Mouse (Mus musculus): ENCODE results near the gene Plcd3. TPM values are rescaled to one million over a fixed set of nuclear protein-coding genes. Genes with fewer than 3 reads are reported as not detected.

The Plcd3 gene
- polyA plus RNA-seq, 1 experiment from 2014 or later = 3.7 TPM

GRCm38 (mm10) chr11:103142441-103143182, 41.2 kb upstream of the Plcd3 start:
- 25% methylated on average over 7 of the region's 8 CpGs for WGBS
- Histone ChIP-seq H3K4me1 (ENCODE audit: insufficient read depth, low read depth, low read length) (peaks cover 18% of the 10 kb centered on the region; the same call in 1 of the 2 replicates), H3K36me3 (ENCODE audit: insufficient read depth, low read length) (no peaks in the 10 kb centered on the region; the same call in 1 of the 2 replicates), H3K27ac (ENCODE audit: low read length) (peak overlapping the region; percentile 86), H3K4me3 (ENCODE audit: low read depth, low read length) (no peak overlapping the region), H3K27me3 (replicated peaks; ENCODE audit: insufficient read depth, low read length) (no peaks in the 10 kb centered on the region), H3K4me2 (replicated peaks; ENCODE audit: low read depth, low read length) (peak overlapping the region; percentile 36), H3K9ac (replicated peaks; ENCODE audit: low read depth) (peak overlapping the region; percentile 19; the same call in 1 of the 2 replicates), H3K9me3 (ENCODE audit: low read length) (no peaks in the 10 kb centered on the region)
- DNase-seq (ENCODE audit: low spot score) = peak; percentile 83
- peak; percentile 75 for ATAC-seq
- TF ChIP-seq EP300 (IDR thresholded peaks at IDR 0.05) = peak; percentile 21; the same call in 1 of the 2 replicates
- peak; percentile 51 for TF ChIP-seq CTCF (IDR thresholded peaks at IDR 0.05)

DNA sequence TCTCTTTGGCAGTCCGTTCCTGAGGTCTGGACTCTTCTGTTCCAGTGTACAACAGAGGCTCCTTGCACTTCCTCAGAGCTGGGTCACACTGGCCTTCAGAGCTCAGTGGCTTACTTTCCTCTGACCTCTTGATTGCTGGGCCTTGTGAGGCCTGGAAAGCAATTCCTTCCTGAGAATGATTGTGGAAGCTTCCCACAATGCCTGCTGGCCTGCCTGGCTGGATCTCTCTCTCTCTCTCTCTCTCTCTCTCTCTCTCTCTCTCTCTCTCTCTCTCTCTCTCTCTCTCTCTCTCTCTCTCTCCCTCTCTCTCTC, 40.4 kb upstream of the Plcd3 start:
- WGBS = 20% methylated on average over 1 of the region's 1 CpGs
- DNase-seq (ENCODE audit: low spot score) (peak; percentile 33), ATAC-seq (peak; percentile 19; the same call in 1 of the 2 replicates)
- peak overlapping the region; percentile 86 for H3K27ac ChIP-seq (ENCODE audit: low read length)
- H3K9ac ChIP-seq (replicated peaks; ENCODE audit: low read depth) = no peak overlapping the region
- no peak for TF ChIP-seq CTCF (IDR thresholded peaks at IDR 0.05)
- no peak for TF ChIP-seq EP300 (IDR thresholded peaks at IDR 0.05)
- no peaks in the 10 kb centered on the region for H3K9me3 ChIP-seq (ENCODE audit: low read length)
- no peak overlapping the region for H3K4me3 ChIP-seq (ENCODE audit: low read depth, low read length)
- H3K27me3 ChIP-seq (replicated peaks; ENCODE audit: insufficient read depth, low read length) = no peaks in the 10 kb centered on the region
- H3K4me1 ChIP-seq (ENCODE audit: insufficient read depth, low read depth, low read length) = peaks cover 18% of the 10 kb centered on the region; the same call in 1 of the 2 replicates
- H3K4me2 ChIP-seq (replicated peaks; ENCODE audit: low read depth, low read length) = peak overlapping the region; percentile 36; the same call in 1 of the 2 replicates
- H3K36me3 ChIP-seq (ENCODE audit: insufficient read depth, low read length) = no peaks in the 10 kb centered on the region; the same call in 1 of the 2 replicates

DNA sequence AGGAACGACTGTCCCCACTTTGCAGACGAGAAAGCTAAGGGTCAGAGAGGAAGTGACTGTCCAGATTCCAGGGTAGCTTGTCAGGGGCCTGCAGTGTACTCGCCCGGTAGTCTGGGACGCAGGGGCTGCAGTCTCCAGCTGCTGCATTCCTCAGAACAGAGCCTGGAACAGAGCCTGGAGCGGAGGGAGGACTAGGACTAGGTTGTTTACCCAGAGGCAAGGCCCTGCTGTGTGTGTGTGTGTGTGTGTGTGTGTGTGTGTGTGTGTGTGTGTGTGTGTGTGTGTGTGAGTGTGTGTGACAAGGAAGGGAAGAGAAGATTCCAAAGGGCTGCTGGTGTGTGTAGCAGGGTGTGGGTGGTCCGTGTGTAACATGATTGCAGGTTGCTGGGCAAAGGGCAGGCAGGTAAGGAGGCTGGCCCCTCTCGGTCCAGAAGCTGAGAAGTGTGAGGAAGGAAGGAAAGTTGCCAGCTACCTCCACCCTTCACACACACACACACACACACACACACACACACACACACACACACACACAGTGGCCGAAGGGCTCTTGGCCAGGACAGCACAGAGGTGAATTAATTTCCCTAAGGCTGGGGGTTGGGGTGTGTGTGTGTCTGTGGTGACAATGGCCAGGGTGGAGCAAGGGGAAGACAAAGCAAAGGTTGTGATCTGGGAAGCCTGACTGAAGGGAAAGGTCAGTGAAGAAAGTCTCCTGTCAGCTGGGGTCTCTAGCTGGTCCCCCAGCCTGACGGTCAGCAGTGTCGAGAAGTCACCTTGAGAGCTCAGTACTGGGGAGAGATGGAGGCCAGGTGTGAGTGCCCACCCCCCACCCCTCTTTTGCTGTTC, 39.9 kb upstream of the Plcd3 start:
- H3K27ac ChIP-seq (ENCODE audit: low read length) = peak overlapping the region; percentile 86
- no peak overlapping the region for H3K4me3 ChIP-seq (ENCODE audit: low read depth, low read length)
- H3K9ac ChIP-seq (replicated peaks; ENCODE audit: low read depth) = no peak overlapping the region
- TF ChIP-seq EP300 (IDR thresholded peaks at IDR 0.05) (0 out of 2 replicates have a peak, but pooled peaks have one; percentile 6), CTCF (IDR thresholded peaks at IDR 0.05) (no peak)
- no peaks in the 10 kb centered on the region for H3K9me3 ChIP-seq (ENCODE audit: low read length)
- ATAC-seq (peak; percentile 70), DNase-seq (ENCODE audit: low spot score) (peak; percentile 86)
- no peaks in the 10 kb centered on the region for H3K27me3 ChIP-seq (replicated peaks; ENCODE audit: insufficient read depth, low read length)
- peaks cover 18% of the 10 kb centered on the region; the same call in 1 of the 2 replicates for H3K4me1 ChIP-seq (ENCODE audit: insufficient read depth, low read depth, low read length)
- no peaks in the 10 kb centered on the region; the same call in 1 of the 2 replicates for H3K36me3 ChIP-seq (ENCODE audit: insufficient read depth, low read length)
- no peak overlapping the region for H3K4me2 ChIP-seq (replicated peaks; ENCODE audit: low read depth, low read length)
- 13% methylated on average over 10 of the region's 11 CpGs for WGBS

DNA sequence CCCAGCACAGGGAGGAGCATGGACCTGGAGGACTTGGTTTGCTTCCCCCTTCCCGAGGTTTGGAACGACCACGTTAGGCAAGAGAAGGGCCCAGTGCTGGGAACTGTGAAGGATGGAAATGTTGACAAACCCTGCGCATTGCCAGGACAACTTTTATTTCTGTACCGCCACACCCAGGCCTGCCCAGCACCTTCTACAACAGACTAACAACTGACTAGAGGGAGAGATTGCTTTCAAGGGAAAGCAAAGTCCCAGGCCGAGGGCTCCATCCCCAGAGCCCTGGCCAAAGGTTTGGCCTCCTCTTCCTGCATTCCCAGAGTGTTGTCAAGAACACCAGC, 39.3 kb upstream of the Plcd3 start:
- no peak overlapping the region for H3K4me3 ChIP-seq (ENCODE audit: low read depth, low read length)
- H3K36me3 ChIP-seq (ENCODE audit: insufficient read depth, low read length) = no peaks in the 10 kb centered on the region; the same call in 1 of the 2 replicates
- peak; percentile 17 for ATAC-seq
- H3K4me1 ChIP-seq (ENCODE audit: insufficient read depth, low read depth, low read length) = peaks cover 18% of the 10 kb centered on the region; the same call in 1 of the 2 replicates
- WGBS = 30% methylated on average over 6 of the region's 6 CpGs
- 0 out of 2 replicates have a peak overlapping the region, but pooled peaks have one; percentile 1 for H3K9ac ChIP-seq (replicated peaks; ENCODE audit: low read depth)
- peak; percentile 58 for DNase-seq (ENCODE audit: low spot score)
- no peak for TF ChIP-seq CTCF (IDR thresholded peaks at IDR 0.05)
- no peak; the same call in 1 of the 2 replicates for TF ChIP-seq EP300 (IDR thresholded peaks at IDR 0.05)
- H3K4me2 ChIP-seq (replicated peaks; ENCODE audit: low read depth, low read length) = no peak overlapping the region
- H3K9me3 ChIP-seq (ENCODE audit: low read length) = no peaks in the 10 kb centered on the region
- H3K27ac ChIP-seq (ENCODE audit: low read length) = peak overlapping the region; percentile 86
- H3K27me3 ChIP-seq (replicated peaks; ENCODE audit: insufficient read depth, low read length) = no peaks in the 10 kb centered on the region

DNA sequence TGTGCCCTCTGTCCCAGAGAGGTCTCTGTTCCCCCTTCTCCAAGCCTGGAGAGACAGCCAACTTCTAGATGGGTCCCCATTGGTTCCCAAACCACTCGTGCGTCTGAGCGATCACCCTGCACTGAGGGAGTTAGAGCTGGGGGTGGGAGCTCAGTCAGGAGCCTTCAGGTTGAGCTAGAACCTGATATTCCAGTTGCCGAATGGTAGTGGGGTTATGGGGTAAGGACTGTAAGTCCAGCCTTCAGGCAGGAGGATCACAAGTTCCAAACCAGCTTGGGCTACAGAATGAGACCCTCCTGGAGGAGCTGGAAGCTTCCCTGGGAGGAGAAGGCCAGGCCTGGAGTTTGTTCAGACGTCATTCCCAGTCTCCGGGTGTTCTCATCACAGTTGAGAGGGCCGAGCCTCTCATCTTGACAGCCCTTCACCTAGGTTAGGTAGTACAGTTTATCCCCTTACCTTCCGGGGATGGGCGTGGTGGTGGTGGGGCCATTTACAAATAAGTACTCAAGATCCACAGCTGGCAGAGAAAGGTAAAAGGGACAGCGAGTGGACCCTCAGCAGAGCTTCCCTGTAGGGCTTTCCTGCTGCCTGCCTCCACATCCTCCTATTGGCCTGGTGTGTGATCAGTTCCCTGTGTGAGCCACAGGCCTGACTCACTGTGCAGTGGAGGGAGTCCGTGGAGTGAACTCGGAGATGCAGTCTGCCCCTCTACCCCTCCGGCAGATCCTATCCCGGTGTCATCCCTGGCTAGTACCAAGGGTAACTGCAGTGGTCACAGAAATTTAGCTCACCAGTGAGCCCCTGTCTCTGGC, 38.7 kb upstream of the Plcd3 start:
- peaks cover 18% of the 10 kb centered on the region; the same call in 1 of the 2 replicates for H3K4me1 ChIP-seq (ENCODE audit: insufficient read depth, low read depth, low read length)
- DNase-seq (ENCODE audit: low spot score) (no peak), ATAC-seq (no peak)
- no peak overlapping the region for H3K4me3 ChIP-seq (ENCODE audit: low read depth, low read length)
- WGBS = 73% methylated on average over 14 of the region's 14 CpGs
- H3K27ac ChIP-seq (ENCODE audit: low read length) = peak overlapping the region; percentile 86
- TF ChIP-seq EP300 (IDR thresholded peaks at IDR 0.05) (no peak), CTCF (IDR thresholded peaks at IDR 0.05) (no peak)
- no peaks in the 10 kb centered on the region; the same call in 1 of the 2 replicates for H3K36me3 ChIP-seq (ENCODE audit: insufficient read depth, low read length)
- no peak overlapping the region for H3K4me2 ChIP-seq (replicated peaks; ENCODE audit: low read depth, low read length)
- H3K27me3 ChIP-seq (replicated peaks; ENCODE audit: insufficient read depth, low read length) = no peaks in the 10 kb centered on the region
- H3K9me3 ChIP-seq (ENCODE audit: low read length) = no peaks in the 10 kb centered on the region
- peak overlapping the region; percentile 1; the same call in 1 of the 2 replicates for H3K9ac ChIP-seq (replicated peaks; ENCODE audit: low read depth)
